Comparison of ENCODE assay signal across 9 mouse cellular contexts in genomic region chr5:65156853-65157252, GRCm38 (mm10). TPM values are rescaled to one million over a fixed set of nuclear protein-coding genes. Genes with fewer than 3 reads are reported as not detected.
DNase-seq lines count a peak whose midpoint lies in the region; ATAC-seq and TF ChIP-seq lines count a peak whose summit lies in the region.
"Had no signal": no experiment of that assay in that cellular context is flagged by ENCODE, and none has a peak within 500 bp of the region (broad histone marks: within the 10 kb centered on the region; RNA-seq: fewer than 3 reads in every experiment).

No protein-coding gene starts in this region.

- peak; percentile 44 for DNase-seq in embryo, embryonic 10 days (ENCODE audit: low spot score)
- no peak for DNase-seq in embryo, embryonic 11 days
- peak; percentile 63 for DNase-seq in A20 (ENCODE audit: low read depth, low spot score)
- DNase-seq in adrenal gland, postnatal 25 days, result peak; percentile 44
- no peak for DNase-seq in heart, postnatal 0 days (ENCODE audit: low spot score)
- DNase-seq in urinary bladder, adult 18-20 months (ENCODE audit: low spot score in 2 of 2), result no peak
- no peak for DNase-seq in layer of hippocampus, adult 8-10 months (ENCODE audit: low spot score in 2 of 2)

- no peak for ATAC-seq in heart, postnatal 0 days (ENCODE audit: insufficient read depth, low read depth)
- peak; percentile 97 for ATAC-seq in megakaryocyte progenitor cell, adult 5-6 weeks (replicated peaks; ENCODE audit: poor library complexity)

- H3K36me3 ChIP-seq in heart, postnatal 0 days (replicated peaks; ENCODE audit: control insufficient read depth, insufficient read depth, low read length), result peaks cover 16% of the 10 kb centered on the region

- no peaks in the 10 kb centered on the region for H3K9me3 ChIP-seq in heart, postnatal 0 days (replicated peaks; ENCODE audit: control insufficient read depth, low read length)
- H3K9me3 ChIP-seq: limb, embryonic 12.5 days had no signal

- H3K27ac ChIP-seq in heart, postnatal 0 days (ENCODE audit: low read depth), result 0 out of 2 replicates have a peak overlapping the region, but pooled peaks have one; percentile 10
- H3K27ac ChIP-seq: limb, embryonic 12.5 days had no signal

- 76% methylated on average over 2 of the region's 2 CpGs for WGBS in heart, postnatal 0 days

- no peaks in the 10 kb centered on the region for H3K27me3 ChIP-seq in heart, postnatal 0 days (ENCODE audit: control insufficient read depth, insufficient read depth, low read length)
- H3K27me3 ChIP-seq: limb, embryonic 12.5 days had no signal

- TF ChIP-seq CTCF in heart, postnatal 0 days (IDR thresholded peaks at IDR 0.05; ENCODE audit: low read depth), result peak; percentile 58

- no peak for TF ChIP-seq EP300 in heart, postnatal 0 days (IDR thresholded peaks at IDR 0.05; ENCODE audit: low read depth)

- no peaks in the 10 kb centered on the region for H3K4me1 ChIP-seq in heart, postnatal 0 days (ENCODE audit: control insufficient read depth, insufficient read depth)

- H3K4me2 ChIP-seq in heart, postnatal 0 days (ENCODE audit: low read depth, low read length), result no peak overlapping the region
- H3K4me2 ChIP-seq: limb, embryonic 12.5 days had no signal

- H3K9ac ChIP-seq in heart, postnatal 0 days (replicated peaks; ENCODE audit: low read depth, low read length), result no peak overlapping the region
- H3K9ac ChIP-seq: limb, embryonic 12.5 days had no signal

- H3K4me3 ChIP-seq in heart, postnatal 0 days (ENCODE audit: low read depth, low read length), result no peak overlapping the region
- H3K4me3 ChIP-seq: limb, embryonic 12.5 days had no signal

RNA-seq across cellular contexts. Expression of gene Wdr19, which starts 42.6 kb away (rescaled TPM):
- total RNA-seq in adrenal gland, postnatal 25 days (2021), result 12.3 and 13.6 TPM in 2 replicates
- 1.9 and 3.9 TPM in 2 replicates for total RNA-seq in heart, postnatal 0 days (2014; rRNA removed; ENCODE audit: low replicate concordance)
- polyA plus RNA-seq in heart, postnatal 0 days (2015; fragmentation: Nextera tagmentation; extraction: Ambion mirVana), result 2.0 and 2.3 TPM in 2 replicates
- total RNA-seq in megakaryocyte progenitor cell, adult 5-6 weeks (2015), result 1.4 and 1.8 TPM in 2 replicates
- 1.7 and 5.0 TPM in 2 replicates for total RNA-seq in megakaryocyte progenitor cell, adult 5-6 weeks (2017)
- 10 to 100 TPM; 23.2 to 25.4 (median 24.1) TPM for total RNA-seq in layer of hippocampus, adult 8-10 months (2022)

RNA-seq across cellular contexts. Expression of gene Klhl5, which starts 49.5 kb away (rescaled TPM):
- 51.4 and 65.8 TPM in 2 replicates for total RNA-seq in adrenal gland, postnatal 25 days (2021)
- 7.9 and 10.0 TPM in 2 replicates for total RNA-seq in heart, postnatal 0 days (2014; rRNA removed; ENCODE audit: low replicate concordance)
- 9.7 and 10.1 TPM in 2 replicates for polyA plus RNA-seq in heart, postnatal 0 days (2015; fragmentation: Nextera tagmentation; extraction: Ambion mirVana)
- 84.6 and 87.6 TPM in 2 replicates for total RNA-seq in megakaryocyte progenitor cell, adult 5-6 weeks (2015)
- total RNA-seq in megakaryocyte progenitor cell, adult 5-6 weeks (2017), result 49.1 and 58.1 TPM in 2 replicates
- 10 to 100 TPM; 50.1 to 53.7 (median 52.7) TPM for total RNA-seq in layer of hippocampus, adult 8-10 months (2022)

Comparison
In these comparisons a context has a peak if more than half of its experiments do, and no peak if none do; other contexts are left out.
1. DNase-seq: peak in embryo, embryonic 10 days (single experiment), A20 (single experiment) and adrenal gland, postnatal 25 days (single experiment); none in embryo, embryonic 11 days (single experiment), heart, postnatal 0 days (single experiment), urinary bladder, adult 18-20 months (0 of 2) and layer of hippocampus, adult 8-10 months (0 of 2).